Mouse (Mus musculus): Measurements from ENCODE around the gene Efhd1. TPM values are rescaled to one million over a fixed set of nuclear protein-coding genes. Genes with fewer than 3 reads are reported as not detected.

The Efhd1 gene
- polyA plus RNA-seq, 1 experiment: not detected

- H3K27ac ChIP-seq (ENCODE audit: insufficient read depth, low read depth, low read length): no peak overlapping the region
- TF ChIP-seq CTCF (IDR thresholded peaks at IDR 0.05; ENCODE audit: low read depth, low read length) (no peak), POLR2A (IDR thresholded peaks at IDR 0.05; ENCODE audit: borderline replicate concordance, low read depth, low read length) (no peak)
- H3K4me1 ChIP-seq (ENCODE audit: control insufficient read depth, insufficient read depth, low read length): no peaks in the 10 kb centered on the region
- no peak overlapping the region for H3K4me3 ChIP-seq (ENCODE audit: insufficient read depth, low read length)
These were observed 18.7 kb upstream of the Efhd1 start for GRCm38 (mm10) chr1:87245430-87245829.

GRCm38 (mm10) chr1:87245929-87246815 is 18.0 kb upstream of the Efhd1 start:
- H3K27ac ChIP-seq (ENCODE audit: insufficient read depth, low read depth, low read length): no peak overlapping the region
- TF ChIP-seq CTCF (IDR thresholded peaks at IDR 0.05; ENCODE audit: low read depth, low read length) (peak; percentile 95), POLR2A (IDR thresholded peaks at IDR 0.05; ENCODE audit: borderline replicate concordance, low read depth, low read length) (no peak)
- no peaks in the 10 kb centered on the region for H3K4me1 ChIP-seq (ENCODE audit: control insufficient read depth, insufficient read depth, low read length)
- H3K4me3 ChIP-seq (ENCODE audit: insufficient read depth, low read length): no peak overlapping the region

GRCm38 (mm10) chr1:87252040-87252609 is 12.0 kb upstream of the Efhd1 start:
- TF ChIP-seq CTCF (IDR thresholded peaks at IDR 0.05; ENCODE audit: low read depth, low read length) (no peak), POLR2A (IDR thresholded peaks at IDR 0.05; ENCODE audit: borderline replicate concordance, low read depth, low read length) (no peak)
- Histone ChIP-seq H3K27ac (ENCODE audit: insufficient read depth, low read depth, low read length) (no peak overlapping the region), H3K4me1 (ENCODE audit: control insufficient read depth, insufficient read depth, low read length) (no peaks in the 10 kb centered on the region), H3K4me3 (ENCODE audit: insufficient read depth, low read length) (no peak overlapping the region)

GRCm38 (mm10) chr1:87255173-87255572 is 9.0 kb upstream of the Efhd1 start:
- peaks cover 9% of the 10 kb centered on the region for H3K4me1 ChIP-seq (ENCODE audit: control insufficient read depth, insufficient read depth, low read length)
- H3K4me3 ChIP-seq (ENCODE audit: insufficient read depth, low read length): no peak overlapping the region
- H3K27ac ChIP-seq (ENCODE audit: insufficient read depth, low read depth, low read length): no peak overlapping the region
- TF ChIP-seq CTCF (IDR thresholded peaks at IDR 0.05; ENCODE audit: low read depth, low read length): no peak
- no peak for TF ChIP-seq POLR2A (IDR thresholded peaks at IDR 0.05; ENCODE audit: borderline replicate concordance, low read depth, low read length)

GRCm38 (mm10) chr1:87257691-87258090 is 6.5 kb upstream of the Efhd1 start:
- TF ChIP-seq CTCF (IDR thresholded peaks at IDR 0.05; ENCODE audit: low read depth, low read length) (no peak), POLR2A (IDR thresholded peaks at IDR 0.05; ENCODE audit: borderline replicate concordance, low read depth, low read length) (no peak)
- 0 out of 2 replicates have a peak overlapping the region, but pooled peaks have one; percentile 39 for H3K4me3 ChIP-seq (ENCODE audit: insufficient read depth, low read length)
- H3K4me1 ChIP-seq (ENCODE audit: control insufficient read depth, insufficient read depth, low read length): peaks cover 9% of the 10 kb centered on the region
- no peak overlapping the region for H3K27ac ChIP-seq (ENCODE audit: insufficient read depth, low read depth, low read length)

- Histone ChIP-seq H3K4me3 (ENCODE audit: insufficient read depth, low read length) (peak overlapping the region; percentile 39), H3K4me1 (ENCODE audit: control insufficient read depth, insufficient read depth, low read length) (peaks cover 9% of the 10 kb centered on the region), H3K27ac (ENCODE audit: insufficient read depth, low read depth, low read length) (no peak overlapping the region)
- TF ChIP-seq CTCF (IDR thresholded peaks at IDR 0.05; ENCODE audit: low read depth, low read length) (no peak; the same call in 1 of the 2 replicates), POLR2A (IDR thresholded peaks at IDR 0.05; ENCODE audit: borderline replicate concordance, low read depth, low read length) (no peak)
These were observed 5.7 kb upstream of the Efhd1 start for GRCm38 (mm10) chr1:87258484-87258883.

- TF ChIP-seq POLR2A (IDR thresholded peaks at IDR 0.05; ENCODE audit: borderline replicate concordance, low read depth, low read length) (no peak), CTCF (IDR thresholded peaks at IDR 0.05; ENCODE audit: low read depth, low read length) (no peak)
- peaks cover 11% of the 10 kb centered on the region for H3K4me1 ChIP-seq (ENCODE audit: control insufficient read depth, insufficient read depth, low read length)
- H3K27ac ChIP-seq (ENCODE audit: insufficient read depth, low read depth, low read length): no peak overlapping the region
- no peak overlapping the region for H3K4me3 ChIP-seq (ENCODE audit: insufficient read depth, low read length)
These were observed 4.8 kb upstream of the Efhd1 start for GRCm38 (mm10) chr1:87259316-87259715.

GRCm38 (mm10) chr1:87263257-87263656 is 906 bp upstream of the Efhd1 start:
- TF ChIP-seq POLR2A (IDR thresholded peaks at IDR 0.05; ENCODE audit: borderline replicate concordance, low read depth, low read length) (no peak), CTCF (IDR thresholded peaks at IDR 0.05; ENCODE audit: low read depth, low read length) (no peak)
- H3K27ac ChIP-seq (ENCODE audit: insufficient read depth, low read depth, low read length): no peak overlapping the region
- no peak overlapping the region for H3K4me3 ChIP-seq (ENCODE audit: insufficient read depth, low read length)
- H3K4me1 ChIP-seq (ENCODE audit: control insufficient read depth, insufficient read depth, low read length): peaks cover 10% of the 10 kb centered on the region

- Histone ChIP-seq H3K27ac (ENCODE audit: insufficient read depth, low read depth, low read length) (no peak overlapping the region), H3K4me3 (ENCODE audit: insufficient read depth, low read length) (peak overlapping the region; percentile 57), H3K4me1 (ENCODE audit: control insufficient read depth, insufficient read depth, low read length) (peaks cover 6% of the 10 kb centered on the region)
- TF ChIP-seq CTCF (IDR thresholded peaks at IDR 0.05; ENCODE audit: low read depth, low read length) (no peak), POLR2A (IDR thresholded peaks at IDR 0.05; ENCODE audit: borderline replicate concordance, low read depth, low read length) (no peak)
These were observed 398 bp upstream of the Efhd1 start for GRCm38 (mm10) chr1:87263796-87264133.

- Histone ChIP-seq H3K27ac (ENCODE audit: insufficient read depth, low read depth, low read length) (no peak overlapping the region), H3K4me1 (ENCODE audit: control insufficient read depth, insufficient read depth, low read length) (peaks cover 6% of the 10 kb centered on the region), H3K4me3 (ENCODE audit: insufficient read depth, low read length) (peak overlapping the region; percentile 50)
- no peak for TF ChIP-seq CTCF (IDR thresholded peaks at IDR 0.05; ENCODE audit: low read depth, low read length)
- no peak for TF ChIP-seq POLR2A (IDR thresholded peaks at IDR 0.05; ENCODE audit: borderline replicate concordance, low read depth, low read length)
These were observed 1.0 kb downstream of the Efhd1 start for GRCm38 (mm10) chr1:87265200-87265599.

Data from bone marrow macrophage, adult 2 months (primary cell).